Mouse (Mus musculus): ENCODE results near the gene Tectb.
"Not testable (repeated sequence)": the region's sequence is repeated elsewhere in the genome, so short reads cannot be mapped to it uniquely, and the experiment has no call there.

The Tectb gene

GRCm38 (mm10) chr19:55165183-55165865 lies 15.2 kb upstream of the Tectb start:
- DNase-seq (ENCODE audit: extremely low spot score), result no peak

- no peak for DNase-seq (ENCODE audit: extremely low spot score)
Observed at GRCm38 (mm10) chr19:55165954-55166353, 14.6 kb upstream of the Tectb start.

- no peak for DNase-seq (ENCODE audit: extremely low spot score)
Observed at GRCm38 (mm10) chr19:55166741-55167140, 13.8 kb upstream of the Tectb start.

- DNase-seq (ENCODE audit: extremely low spot score), result no peak
Observed at GRCm38 (mm10) chr19:55167741-55168140, 12.8 kb upstream of the Tectb start.

GRCm38 (mm10) chr19:55168360-55168759 lies 12.2 kb upstream of the Tectb start:
- DNase-seq (ENCODE audit: extremely low spot score), result no peak

GRCm38 (mm10) chr19:55169236-55169729 lies 11.2 kb upstream of the Tectb start:
- not testable (repeated sequence) for DNase-seq (ENCODE audit: extremely low spot score)

GRCm38 (mm10) chr19:55170399-55170798 lies 10.1 kb upstream of the Tectb start:
- no peak for DNase-seq (ENCODE audit: extremely low spot score)

- no peak for DNase-seq (ENCODE audit: extremely low spot score)
Observed at GRCm38 (mm10) chr19:55171585-55171984, 8.9 kb upstream of the Tectb start.

- no peak for DNase-seq (ENCODE audit: extremely low spot score)
Observed at GRCm38 (mm10) chr19:55177143-55177542, 3.4 kb upstream of the Tectb start.

GRCm38 (mm10) chr19:55184442-55184841 lies 3.9 kb downstream of the Tectb start:
- no peak for DNase-seq (ENCODE audit: extremely low spot score)

- no peak for DNase-seq (ENCODE audit: extremely low spot score)
Observed at GRCm38 (mm10) chr19:55185074-55185473, 4.5 kb downstream of the Tectb start.

GRCm38 (mm10) chr19:55185651-55186050 lies 5.1 kb downstream of the Tectb start:
- no peak for DNase-seq (ENCODE audit: extremely low spot score)

GRCm38 (mm10) chr19:55190065-55190464 lies 9.5 kb downstream of the Tectb start:
- no peak for DNase-seq (ENCODE audit: extremely low spot score)

- no peak for DNase-seq (ENCODE audit: extremely low spot score)
Observed at GRCm38 (mm10) chr19:55191596-55191995, 11.1 kb downstream of the Tectb start.

GRCm38 (mm10) chr19:55192254-55192945 lies 11.9 kb downstream of the Tectb start:
- DNase-seq (ENCODE audit: extremely low spot score), result no peak

- DNase-seq (ENCODE audit: extremely low spot score), result no peak
Observed at GRCm38 (mm10) chr19:55193717-55194394, 13.3 kb downstream of the Tectb start.

- DNase-seq (ENCODE audit: extremely low spot score), result no peak
Observed at GRCm38 (mm10) chr19:55194520-55195170, 14.1 kb downstream of the Tectb start.

- no peak for DNase-seq (ENCODE audit: extremely low spot score)
Observed at GRCm38 (mm10) chr19:55195574-55195973, 15.0 kb downstream of the Tectb start.

- DNase-seq (ENCODE audit: extremely low spot score), result peak; percentile 75
Observed at GRCm38 (mm10) chr19:55198303-55198702, 17.8 kb downstream of the Tectb start.

- DNase-seq (ENCODE audit: extremely low spot score), result peak; percentile 57
Observed at GRCm38 (mm10) chr19:55206482-55207138, 26.1 kb downstream of the Tectb start.

- DNase-seq (ENCODE audit: extremely low spot score), result no peak
Observed at GRCm38 (mm10) chr19:55207205-55207604, 26.7 kb downstream of the Tectb start.

All from embryo, embryonic 9.5 days (tissue).